Mouse (Mus musculus) liver, embryonic 14.5 days (tissue): Measurements from ENCODE around the gene Ntm.

ENCODE experiments used
- CTCF ChIP-seq: IDR thresholded peaks from 2 replicates; pipeline ENCODE4 v1.5.1; 2016; ENCODE audit warnings: antibody characterized with exemption, low read depth, control low read depth
- EP300 ChIP-seq: IDR thresholded peaks from 2 replicates; pipeline ENCODE4 v1.6.1; 2016; ENCODE audit warnings: antibody characterized with exemption, low read depth

- TF ChIP-seq CTCF (no peak), EP300 (no peak)
Observed at GRCm38 (mm10) chr9:29319197-29319596, 643.7 kb downstream of the Ntm start.
